Mouse (Mus musculus) limb, embryonic 14.5 days (tissue): ENCODE measurements around the gene Gm11027. TPM values are rescaled to one million over a fixed set of nuclear protein-coding genes. Genes with fewer than 3 reads are reported as not detected.
A peak's percentile ranks its signal among the peaks of the same experiment; 100 is the strongest.

Experiments used
- ATAC-seq: fragments of 200-750 bp; cut with Nextera tagmentation; 2 replicates; pipeline ENCODE4 v1.8.0; 2017; ENCODE audit warnings: low read depth, moderate number of reproducible peaks, moderate TSS enrichment; ENCODE audit not compliant: low FRiP score
- DNase-seq: peaks from one replicate; pipeline ENCODE4 v3.0.0-alpha.2; 2015; ENCODE audit warnings: low spot score
- H3K27ac ChIP-seq: fragments of 300-500 bp; sonication (generic); replicated peaks from 2 replicates; pipeline ENCODE4 v1.5.1; 2014; ENCODE audit warnings: low read depth, mild to moderate bottlenecking, low read length, moderate library complexity, mixed read lengths
- H3K27me3 ChIP-seq: fragments of 300-500 bp; sonication (generic); 2 replicates; pipeline ENCODE4 v1.6.1; 2014; ENCODE audit warnings: low read length, mixed read lengths; ENCODE audit not compliant: control insufficient read depth, insufficient read depth
- H3K36me3 ChIP-seq: fragments of 300-500 bp; sonication (generic); 2 replicates; pipeline ENCODE4 v1.6.1; 2014; ENCODE audit warnings: mild to moderate bottlenecking, low read length, moderate library complexity, mixed read lengths; ENCODE audit not compliant: control insufficient read depth, insufficient read depth
- H3K4me1 ChIP-seq: fragments of 300-500 bp; sonication (generic); 2 replicates; pipeline ENCODE4 v1.6.1; 2014; ENCODE audit warnings: antibody characterized with exemption, low read length, mixed read lengths; ENCODE audit not compliant: control insufficient read depth, insufficient read depth
- H3K4me2 ChIP-seq: fragments of 300-500 bp; sonication (generic); replicated peaks from 2 replicates; pipeline ENCODE4 v1.6.1; 2014; ENCODE audit warnings: low read depth, mild to moderate bottlenecking, low read length, moderate library complexity; ENCODE audit not compliant: severe bottlenecking
- H3K4me3 ChIP-seq: fragments of 300-500 bp; sonication (generic); replicated peaks from 2 replicates; pipeline ENCODE4 v1.5.1; 2014; ENCODE audit warnings: low read length
- H3K9ac ChIP-seq: fragments of 300-500 bp; sonication (generic); 2 replicates; pipeline ENCODE4 v1.6.1; 2014; ENCODE audit warnings: mild to moderate bottlenecking, low read depth, low read length, moderate library complexity; ENCODE audit not compliant: severe bottlenecking
- H3K9me3 ChIP-seq: fragments of 300-500 bp; sonication (generic); 2 replicates; pipeline ENCODE4 v1.6.1; 2016; ENCODE audit warnings: low read length; ENCODE audit not compliant: control insufficient read depth
- POLR2A ChIP-seq: fragments of 200-500 bp; IDR thresholded peaks from 2 replicates; pipeline ENCODE4 v1.8.0; 2012; ENCODE audit warnings: inconsistent platforms, mild to moderate bottlenecking, moderate library complexity, borderline replicate concordance; ENCODE audit not compliant: insufficient read depth, insufficient read length; ENCODE audit errors: extremely low read depth
- WGBS: fragments of 180-500 bp; shearing (Covaris S2); extraction: QIAGEN DNeasy Blood & Tissue Kit; methylation state at CpG from one replicate; pipeline ENCODE4 v1.1.7; 2014; 5-methylcytosine and 5-hydroxymethylcytosine counted together
- polyA plus RNA-seq, 2 experiments: library from polyadenylated mRNA; depleted of rRNA in 1 of 2; stranded (reverse) in 1 of 2; unstranded in 1 of 2; fragments of >200 nt; fragmentation: Nextera tagmentation in 1 of 2; extraction: Ambion mirVana in 1 of 2; gene quantifications; 2 replicates each; pipeline versions ENCODE4 v1.2.1 to v1.2.3; 2012 to 2014

Gm11027 gene
- polyA plus RNA-seq, 2 experiments = not detected

GRCm38 (mm10) chr12:116255636-116256035 is 19.6 kb upstream of the Gm11027 start:
- no peak overlapping the region for H3K9ac ChIP-seq

GRCm38 (mm10) chr12:116258321-116258720 is 16.9 kb upstream of the Gm11027 start:
- TF ChIP-seq POLR2A = no peak
- DNase-seq = no peak
- Histone ChIP-seq H3K4me2 (no peak overlapping the region), H3K4me1 (no peaks in the 10 kb centered on the region), H3K27me3 (no peaks in the 10 kb centered on the region), H3K9ac (no peak overlapping the region), H3K9me3 (no peaks in the 10 kb centered on the region), H3K36me3 (peaks cover 17% of the 10 kb centered on the region), H3K27ac (no peak overlapping the region), H3K4me3 (no peak overlapping the region)
- no peak for ATAC-seq
- 72% methylated on average over 2 of the region's 2 CpGs for WGBS

More at GRCm38 (mm10) chr12:116255636-116256035, 19.6 kb upstream of the Gm11027 start:
- 90% methylated on average over 11 of the region's 11 CpGs for WGBS
- Histone ChIP-seq H3K27ac (no peak overlapping the region), H3K36me3 (peaks cover 27% of the 10 kb centered on the region), H3K4me3 (no peak overlapping the region), H3K4me1 (no peaks in the 10 kb centered on the region), H3K9me3 (no peaks in the 10 kb centered on the region), H3K4me2 (no peak overlapping the region), H3K27me3 (no peaks in the 10 kb centered on the region)
- TF ChIP-seq POLR2A = no peak
- DNase-seq (no peak), ATAC-seq (no peak)

GRCm38 (mm10) chr12:116262555-116263341 is 12.4 kb upstream of the Gm11027 start, which contains the start of gene Wdr60:
TSS of gene Wdr60 (minus strand) at chr12:116263022.
- peak; percentile 96 for ATAC-seq
- DNase-seq = peak; percentile 85
- H3K27ac ChIP-seq = peak within 1 kb of the TSS; percentile 67
- no peaks in the 10 kb centered on the region for H3K9me3 ChIP-seq
- 5% methylated on average over 39 of the region's 47 CpGs for WGBS
- peak within 1 kb of the TSS; percentile 72 for H3K9ac ChIP-seq
- peak within 1 kb of the TSS; percentile 43 for H3K4me2 ChIP-seq
- no peaks in the 10 kb centered on the region for H3K27me3 ChIP-seq
- peak; percentile 72; the same call in 1 of the 2 replicates for TF ChIP-seq POLR2A
- no peaks in the 10 kb centered on the region for H3K4me1 ChIP-seq
- no peaks in the 10 kb centered on the region for H3K36me3 ChIP-seq
- H3K4me3 ChIP-seq = peak within 1 kb of the TSS; percentile 53

GRCm38 (mm10) chr12:116264756-116265155 is 10.4 kb upstream of the Gm11027 start:
- ATAC-seq = no peak
- TF ChIP-seq POLR2A = no peak
- 91% methylated on average over 2 of the region's 2 CpGs for WGBS
- Histone ChIP-seq H3K27ac (no peak overlapping the region), H3K4me3 (no peak overlapping the region), H3K4me2 (no peak overlapping the region), H3K9me3 (no peaks in the 10 kb centered on the region), H3K4me1 (no peaks in the 10 kb centered on the region), H3K27me3 (no peaks in the 10 kb centered on the region), H3K9ac (no peak overlapping the region), H3K36me3 (no peaks in the 10 kb centered on the region)
- DNase-seq = no peak

- H3K9ac ChIP-seq = no peak overlapping the region
- H3K4me2 ChIP-seq = no peak overlapping the region
- no peaks in the 10 kb centered on the region for H3K4me1 ChIP-seq
- H3K36me3 ChIP-seq = no peaks in the 10 kb centered on the region
- 83% methylated on average over 2 of the region's 2 CpGs for WGBS
- no peak for DNase-seq
- no peak overlapping the region for H3K27ac ChIP-seq
- no peaks in the 10 kb centered on the region for H3K9me3 ChIP-seq
- TF ChIP-seq POLR2A = no peak
- H3K4me3 ChIP-seq = no peak overlapping the region
- no peak for ATAC-seq
- H3K27me3 ChIP-seq = no peaks in the 10 kb centered on the region
Observed at GRCm38 (mm10) chr12:116265275-116265674, 9.9 kb upstream of the Gm11027 start.
